8 mouse cellular contexts compared by ENCODE assay signal in genomic region chr13:116711866-116712593, GRCm38 (mm10).
DNase-seq lines count a peak whose midpoint lies in the region; ATAC-seq lines count a peak whose summit lies in the region.

No protein-coding gene starts in this region.

- peak overlapping the region; percentile 37 for H3K4me2 ChIP-seq in limb, embryonic 11.5 days (ENCODE audit: low read depth, severe bottlenecking)
- H3K4me2 ChIP-seq in midbrain, embryonic 11.5 days = peak overlapping the region; percentile 56

- DNase-seq in ovary, postnatal 36 days (ENCODE audit: low spot score) = peak; percentile 60
- DNase-seq in ovary, adult 18-20 months (ENCODE audit: low spot score) = no peak
- peak; percentile 23 to 41 for DNase-seq in gastrocnemius, postnatal 36 days
- DNase-seq in kidney, adult 18-20 months = peak; percentile 67
- peak; percentile 87 for DNase-seq in limb, embryonic 11.5 days (ENCODE audit: low spot score)
- peak; percentile 95 for DNase-seq in midbrain, embryonic 11.5 days (ENCODE audit: low spot score, missing footprints)
- peak; percentile 73 for DNase-seq in splenic B cell, adult 2 months (ENCODE audit: low read depth, low spot score)

- peak overlapping the region; percentile 0; the same call in 1 of the 2 replicates for H3K4me3 ChIP-seq in limb, embryonic 11.5 days (ENCODE audit: low read depth, low read length)
- peak overlapping the region; percentile 30 for H3K4me3 ChIP-seq in midbrain, embryonic 11.5 days (ENCODE audit: low read depth, low read length)

- ATAC-seq in common myeloid progenitor, adult 5-6 weeks (replicated peaks; ENCODE audit: low read depth, poor library complexity, severe bottlenecking) = peak; percentile 85
- peak; percentile 77; the same call in 1 of the 2 replicates for ATAC-seq in limb, embryonic 11.5 days (ENCODE audit: insufficient number of reproducible peaks, low FRiP score, low TSS enrichment, low read depth)
- peak; percentile 73 for ATAC-seq in midbrain, embryonic 11.5 days (ENCODE audit: low FRiP score)

- no peak overlapping the region for H3K27ac ChIP-seq in limb, embryonic 11.5 days (replicated peaks; ENCODE audit: low read depth, low read length)
- H3K27ac ChIP-seq in midbrain, embryonic 11.5 days (ENCODE audit: low read depth, low read length) = no peak overlapping the region

- H3K9me3 ChIP-seq in limb, embryonic 11.5 days (ENCODE audit: control insufficient read depth, low read length) = no peaks in the 10 kb centered on the region
- no peaks in the 10 kb centered on the region for H3K9me3 ChIP-seq in midbrain, embryonic 11.5 days (ENCODE audit: control insufficient read depth, low read length)

- no peaks in the 10 kb centered on the region for H3K36me3 ChIP-seq in limb, embryonic 11.5 days (ENCODE audit: control insufficient read depth, insufficient read depth, low read length)
- H3K36me3 ChIP-seq in midbrain, embryonic 11.5 days (ENCODE audit: control insufficient read depth, insufficient read depth, low read length) = no peaks in the 10 kb centered on the region
- no peaks in the 10 kb centered on the region for H3K36me3 ChIP-seq in splenic B cell, adult 2 months (ENCODE audit: control insufficient read depth, insufficient read depth, low read length, poor library complexity, severe bottlenecking)

- intact Hi-C loops in gastrocnemius, postnatal 36 days (cut with DNase I) = no loop called here

- under 1% methylated on average over 24 of the region's 24 CpGs for WGBS in limb, embryonic 11.5 days
- under 1% methylated on average over 24 of the region's 24 CpGs for WGBS in midbrain, embryonic 11.5 days

- peaks cover 6% of the 10 kb centered on the region for H3K27me3 ChIP-seq in limb, embryonic 11.5 days (ENCODE audit: control insufficient read depth, insufficient read depth, low read length)
- peaks cover 49% of the 10 kb centered on the region for H3K27me3 ChIP-seq in midbrain, embryonic 11.5 days (ENCODE audit: control insufficient read depth, insufficient read depth, low read length)
- peaks cover 6% of the 10 kb centered on the region for H3K27me3 ChIP-seq in splenic B cell, adult 2 months (ENCODE audit: control insufficient read depth, insufficient read depth, low read length, poor library complexity, severe bottlenecking)

- no peaks in the 10 kb centered on the region for H3K4me1 ChIP-seq in limb, embryonic 11.5 days (ENCODE audit: control insufficient read depth, insufficient read depth, low read length)
- peaks cover 16% of the 10 kb centered on the region for H3K4me1 ChIP-seq in midbrain, embryonic 11.5 days (ENCODE audit: control insufficient read depth, insufficient read depth, low read length)

- no peak overlapping the region for H3K9ac ChIP-seq in limb, embryonic 11.5 days (ENCODE audit: low read length)
- H3K9ac ChIP-seq in midbrain, embryonic 11.5 days (ENCODE audit: low read length) = peak overlapping the region; percentile 21; the same call in 1 of the 2 replicates
